Mouse (Mus musculus) erythroblast, embryonic 14.5 days (primary cell): ENCODE data around the gene 4930568D16Rik. TPM values are rescaled to one million over a fixed set of nuclear protein-coding genes. Genes with fewer than 3 reads are reported as not detected.

Source experiments
- H3K27me3 ChIP-seq: 2 replicates; pipeline ENCODE4 v1.6.1; 2012; ENCODE audit warnings: inconsistent platforms; ENCODE audit not compliant: control insufficient read depth
- H3K36me3 ChIP-seq: 2 replicates; pipeline ENCODE4 v1.6.1; 2012; ENCODE audit warnings: mild to moderate bottlenecking, inconsistent platforms; ENCODE audit not compliant: control insufficient read depth
- H3K4me1 ChIP-seq: 2 replicates; pipeline ENCODE4 v1.6.1; 2012; ENCODE audit warnings: inconsistent platforms; ENCODE audit not compliant: control insufficient read depth
- H3K4me3 ChIP-seq: replicated peaks from 2 replicates; pipeline ENCODE3; 2012; ENCODE audit warnings: moderate library complexity, mild to moderate bottlenecking, inconsistent platforms
- H3K9me3 ChIP-seq: 2 replicates; pipeline ENCODE4 v1.6.1; 2012; ENCODE audit warnings: low read length, inconsistent platforms, mixed read lengths; ENCODE audit not compliant: control insufficient read depth
- GATA1 ChIP-seq: IDR thresholded peaks from 2 replicates; pipeline ENCODE4 v1.6.1; 2012; ENCODE audit warnings: low read length, inconsistent platforms, mixed read lengths
- TAL1 ChIP-seq: IDR thresholded peaks from 3 replicates; pipeline ENCODE4 v1.6.1; 2012; ENCODE audit warnings: low read length, inconsistent platforms, mixed read lengths
- polyA plus RNA-seq: library from polyadenylated mRNA; stranded (reverse); fragments of >175 nt; gene quantifications from 2 replicates; pipeline ENCODE4 v1.2.3, GENCODE M21; 2012

Gene 4930568D16Rik
- polyA plus RNA-seq, 1 experiment, result not detected

- peaks cover 78% of the 10 kb centered on the region for H3K4me1 ChIP-seq
- peak; percentile 30; the same call in 1 of the 3 replicates for TF ChIP-seq TAL1
- peak; percentile 61 for TF ChIP-seq GATA1
- peak overlapping the region; percentile 33 for H3K4me3 ChIP-seq
- no peaks in the 10 kb centered on the region for H3K9me3 ChIP-seq
- no peaks in the 10 kb centered on the region for H3K27me3 ChIP-seq
- peaks cover 100% of the 10 kb centered on the region for H3K36me3 ChIP-seq
These were observed 49.1 kb downstream of the 4930568D16Rik start for GRCm38 (mm10) chr2:35318405-35318804.

- Histone ChIP-seq H3K4me1 (peaks cover 70% of the 10 kb centered on the region), H3K9me3 (no peaks in the 10 kb centered on the region), H3K27me3 (no peaks in the 10 kb centered on the region), H3K36me3 (peaks cover 100% of the 10 kb centered on the region), H3K4me3 (peak overlapping the region; percentile 33)
- TF ChIP-seq GATA1, result peak; percentile 72
- TF ChIP-seq TAL1, result peak; percentile 51
These were observed 49.9 kb downstream of the 4930568D16Rik start for GRCm38 (mm10) chr2:35317604-35318003.

- H3K36me3 ChIP-seq, result peaks cover 88% of the 10 kb centered on the region
- H3K4me3 ChIP-seq, result no peak overlapping the region
- no peaks in the 10 kb centered on the region for H3K9me3 ChIP-seq
- TF ChIP-seq TAL1, result no peak
- TF ChIP-seq GATA1, result no peak
- no peaks in the 10 kb centered on the region for H3K27me3 ChIP-seq
- peaks cover 57% of the 10 kb centered on the region for H3K4me1 ChIP-seq
These were observed 53.2 kb downstream of the 4930568D16Rik start for GRCm38 (mm10) chr2:35314300-35314699.

- H3K4me1 ChIP-seq, result peaks cover 21% of the 10 kb centered on the region
- peaks cover 45% of the 10 kb centered on the region for H3K36me3 ChIP-seq
- H3K9me3 ChIP-seq, result no peaks in the 10 kb centered on the region
- H3K27me3 ChIP-seq, result peaks cover 6% of the 10 kb centered on the region; the same call in 1 of the 2 replicates
- H3K4me3 ChIP-seq, result no peak overlapping the region
- no peak for TF ChIP-seq TAL1
- TF ChIP-seq GATA1, result no peak
These were observed 57.5 kb downstream of the 4930568D16Rik start for GRCm38 (mm10) chr2:35309906-35310493.

- Histone ChIP-seq H3K4me3 (no peak overlapping the region), H3K27me3 (peaks cover 8% of the 10 kb centered on the region; the same call in 1 of the 2 replicates), H3K36me3 (peaks cover 27% of the 10 kb centered on the region), H3K9me3 (no peaks in the 10 kb centered on the region), H3K4me1 (peaks cover 19% of the 10 kb centered on the region)
- TF ChIP-seq GATA1 (no peak), TAL1 (no peak)
These were observed 59.4 kb downstream of the 4930568D16Rik start for GRCm38 (mm10) chr2:35308166-35308565.

Other genes starting within 250 kb of the 4930568D16Rik start
- 44.7 and 50.9 TPM in 2 replicates for gene Rab14, start 166.6 kb downstream of the 4930568D16Rik start, polyA plus RNA-seq
- 0.36 and 0.62 TPM in 2 replicates for gene Gsn, start 111.3 kb downstream of the 4930568D16Rik start, polyA plus RNA-seq
- gene Stom, start 30.8 kb downstream of the 4930568D16Rik start, polyA plus RNA-seq, result 29.1 and 34.6 TPM in 2 replicates
- gene 4930402F06Rik, start 29.4 kb upstream of the 4930568D16Rik start, polyA plus RNA-seq, result not detected in 2 replicates
- 0.08 and 0.18 TPM in 2 replicates for gene Ggta1, start 95.5 kb upstream of the 4930568D16Rik start, polyA plus RNA-seq
- gene Dab2ip, start 190.5 kb upstream of the 4930568D16Rik start, polyA plus RNA-seq, result 0.10 and 0.20 TPM in 2 replicates